Mouse (Mus musculus) spleen, adult 2 months (tissue): ENCODE measurements around the gene Reln. TPM values are rescaled to one million over a fixed set of nuclear protein-coding genes. Genes with fewer than 3 reads are reported as not detected.

Source experiments
- DNase-seq, 2 experiments: peaks; one replicate each; pipeline versions ENCODE4 v3.0.0 to v3.0.0-alpha.2; 2012 to 2021; ENCODE audit warnings: low spot score in 2 of 2, low read depth in 1 of 2
- H3K27ac ChIP-seq: fragments of 200-500 bp; 2 replicates; pipeline ENCODE4 v1.5.1; 2012; ENCODE audit warnings: low read length, inconsistent platforms; ENCODE audit not compliant: insufficient read depth
- H3K27me3 ChIP-seq: fragments of 200-500 bp; 2 replicates; pipeline ENCODE4 v1.6.1; 2012; ENCODE audit warnings: mild to moderate bottlenecking, moderate library complexity, low read length, inconsistent platforms; ENCODE audit not compliant: control insufficient read depth, insufficient read depth
- H3K36me3 ChIP-seq: fragments of 200-500 bp; 2 replicates; pipeline ENCODE4 v1.6.1; 2012; ENCODE audit warnings: mild to moderate bottlenecking, low read length, inconsistent platforms; ENCODE audit not compliant: control insufficient read depth, insufficient read depth
- H3K4me1 ChIP-seq: fragments of 200-500 bp; 2 replicates; pipeline ENCODE4 v1.6.1; 2011; ENCODE audit warnings: inconsistent platforms; ENCODE audit not compliant: control insufficient read depth, insufficient read depth, insufficient read length
- H3K4me3 ChIP-seq: fragments of 200-500 bp; 2 replicates; pipeline ENCODE4 v1.5.1; 2011; ENCODE audit warnings: mild to moderate bottlenecking, inconsistent platforms; ENCODE audit not compliant: insufficient read depth, insufficient read length; ENCODE audit errors: extremely low read depth
- CTCF ChIP-seq: fragments of 200-500 bp; IDR thresholded peaks from 2 replicates; pipeline ENCODE4 v1.5.1; 2011; ENCODE audit warnings: mild to moderate bottlenecking, inconsistent platforms; ENCODE audit not compliant: insufficient read depth, insufficient read length, insufficient replicate concordance; ENCODE audit errors: extremely low read depth
- POLR2A ChIP-seq: fragments of 200-500 bp; IDR thresholded peaks from 2 replicates; pipeline ENCODE4 v1.6.1; 2011; ENCODE audit warnings: low read depth, low read length, inconsistent platforms
- WGBS: fragments of 180-500 bp; shearing (Covaris S2); methylation state at CpG from one replicate; pipeline ENCODE4 v1.1.7; 2018; 5-methylcytosine and 5-hydroxymethylcytosine counted together
- polyA plus RNA-seq: library from polyadenylated mRNA; depleted of rRNA; stranded (reverse); fragments of >200 nt; gene quantifications from 2 replicates; pipeline ENCODE4 v1.2.3, GENCODE M21; 2012

Gene Reln
- polyA plus RNA-seq, 1 experiment: 3.8 TPM

DNA sequence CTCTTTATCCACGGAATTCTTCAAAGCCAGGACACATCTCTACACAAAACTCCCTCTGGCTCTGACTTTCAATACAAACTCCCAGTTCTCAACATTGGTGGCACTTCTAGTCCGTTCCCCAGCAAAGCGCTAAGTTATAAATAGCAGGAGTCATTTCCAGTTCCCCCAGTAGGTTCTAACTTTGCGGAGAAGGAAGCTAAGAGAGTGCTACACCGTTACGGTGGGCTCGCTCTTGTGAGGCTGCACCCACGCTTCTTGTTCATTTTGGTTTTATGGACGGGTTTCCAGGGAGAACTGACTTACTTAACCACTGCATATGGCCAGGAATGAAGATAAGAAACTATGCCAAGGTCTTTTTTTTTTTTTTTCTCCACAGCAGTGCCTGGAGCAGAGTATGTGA lies 405.1 kb downstream of the Reln start:
- no peak for DNase-seq
- TF ChIP-seq CTCF (no peak), POLR2A (no peak)
- no peaks in the 10 kb centered on the region for H3K4me1 ChIP-seq
- 57% methylated on average over 9 of the region's 9 CpGs for WGBS
- no peaks in the 10 kb centered on the region for H3K27me3 ChIP-seq
- H3K4me3 ChIP-seq: no peak overlapping the region
- H3K27ac ChIP-seq: no peak overlapping the region
- no peaks in the 10 kb centered on the region for H3K36me3 ChIP-seq

DNA sequence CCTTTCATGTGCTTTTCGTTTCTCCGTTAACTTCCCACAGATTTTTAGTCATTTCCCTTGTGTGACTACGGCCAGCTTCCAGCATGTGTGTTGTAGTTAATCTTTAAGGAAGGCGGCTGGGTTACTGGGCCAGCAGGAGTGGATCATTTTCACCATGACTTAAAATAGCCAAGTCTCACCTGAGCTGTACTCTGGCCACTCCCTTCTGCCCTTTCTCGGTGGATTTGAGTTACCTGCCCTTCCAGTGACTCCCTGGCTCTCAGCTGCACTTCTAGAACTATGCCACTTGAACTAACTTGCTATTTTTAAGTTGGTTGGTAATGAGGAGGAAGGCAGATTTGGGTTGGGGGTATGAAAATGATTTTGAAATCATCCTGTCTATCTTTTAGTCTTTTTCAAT lies 406.4 kb downstream of the Reln start:
- Histone ChIP-seq H3K36me3 (no peaks in the 10 kb centered on the region), H3K27me3 (no peaks in the 10 kb centered on the region), H3K27ac (no peak overlapping the region), H3K4me3 (no peak overlapping the region), H3K4me1 (no peaks in the 10 kb centered on the region)
- WGBS: 84% methylated on average over 5 of the region's 5 CpGs
- DNase-seq: no peak
- no peak for TF ChIP-seq POLR2A
- no peak for TF ChIP-seq CTCF

DNA sequence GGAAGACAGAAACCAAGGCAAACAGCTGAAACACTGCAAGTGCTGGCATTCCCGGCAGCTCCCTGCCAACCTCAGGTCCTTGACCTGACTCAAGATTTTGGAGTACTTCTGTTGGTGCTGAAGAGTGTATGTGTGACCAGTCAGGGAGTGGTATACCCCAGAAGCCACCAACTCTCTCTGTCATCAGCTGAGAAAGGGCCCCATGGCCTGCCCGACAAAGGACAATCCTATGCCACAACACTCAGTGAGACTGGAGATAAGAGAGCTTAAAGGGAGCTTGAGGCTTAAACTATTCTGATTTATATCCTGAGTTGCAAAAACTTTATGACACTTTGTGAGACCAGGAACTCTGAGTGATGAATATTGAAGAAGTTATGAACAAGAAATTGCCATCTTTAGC lies 407.9 kb downstream of the Reln start:
- Histone ChIP-seq H3K27ac (no peak overlapping the region), H3K36me3 (no peaks in the 10 kb centered on the region), H3K4me1 (no peaks in the 10 kb centered on the region), H3K27me3 (no peaks in the 10 kb centered on the region), H3K4me3 (no peak overlapping the region)
- WGBS: 92% methylated on average over 2 of the region's 2 CpGs
- no peak for DNase-seq
- TF ChIP-seq POLR2A (no peak), CTCF (no peak)

DNA sequence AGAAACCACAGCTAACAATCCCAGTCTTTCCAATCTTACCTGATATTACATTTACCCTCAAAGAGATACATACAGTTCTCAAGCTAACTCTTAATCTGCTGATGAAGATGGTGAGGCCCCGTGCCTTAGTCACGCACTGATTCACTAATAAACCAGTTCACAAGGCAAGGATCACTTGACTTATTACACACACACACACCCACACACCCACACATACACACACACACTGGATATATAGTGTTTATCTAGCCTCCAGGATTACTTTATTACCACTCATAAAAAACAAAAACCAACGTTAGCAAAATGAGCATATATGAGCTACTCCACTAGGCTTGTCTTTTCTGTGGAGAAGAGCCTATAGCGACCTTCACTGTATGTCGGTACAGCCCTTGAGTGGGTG lies 408.4 kb downstream of the Reln start:
- TF ChIP-seq CTCF: no peak
- TF ChIP-seq POLR2A: no peak
- 85% methylated on average over 5 of the region's 5 CpGs for whole genome bisulfite sequencing
- H3K4me3 ChIP-seq: no peak overlapping the region
- no peak overlapping the region for H3K27ac ChIP-seq
- no peaks in the 10 kb centered on the region for H3K36me3 ChIP-seq
- no peaks in the 10 kb centered on the region for H3K4me1 ChIP-seq
- DNase-seq: no peak
- H3K27me3 ChIP-seq: no peaks in the 10 kb centered on the region

DNA sequence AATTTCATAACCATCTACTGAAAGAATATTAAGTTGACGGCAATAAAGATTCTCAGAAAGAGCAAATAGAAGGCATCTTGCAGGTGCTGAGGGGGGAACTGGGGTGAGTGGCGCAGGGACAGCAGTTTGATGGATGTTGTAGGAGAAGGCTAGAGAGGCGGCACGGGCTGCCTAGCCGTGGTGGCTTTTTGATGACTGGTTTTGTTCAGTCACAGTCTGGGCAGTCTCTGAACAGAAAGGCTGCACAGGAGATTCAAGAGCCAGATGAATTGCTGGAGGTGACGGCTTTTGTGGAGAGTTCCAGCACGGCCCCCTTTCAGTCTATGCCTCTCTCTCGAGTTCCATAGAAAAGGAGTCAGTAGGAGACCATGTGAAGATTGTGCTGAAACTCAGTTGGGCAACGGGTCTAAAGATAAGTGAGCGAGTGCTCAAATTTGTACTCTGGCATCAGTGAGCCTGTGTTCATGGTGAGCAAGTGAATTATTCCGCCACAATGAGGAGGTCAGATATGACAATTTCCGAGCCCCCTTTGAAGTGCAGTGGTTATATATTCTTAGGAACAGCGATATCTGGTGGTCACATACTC lies 409.6 kb downstream of the Reln start:
- H3K27me3 ChIP-seq: no peaks in the 10 kb centered on the region
- no peak for DNase-seq
- no peaks in the 10 kb centered on the region for H3K36me3 ChIP-seq
- WGBS: 85% methylated on average over 13 of the region's 13 CpGs
- no peaks in the 10 kb centered on the region for H3K4me1 ChIP-seq
- H3K27ac ChIP-seq: no peak overlapping the region
- TF ChIP-seq POLR2A (no peak), CTCF (no peak)
- H3K4me3 ChIP-seq: no peak overlapping the region

DNA sequence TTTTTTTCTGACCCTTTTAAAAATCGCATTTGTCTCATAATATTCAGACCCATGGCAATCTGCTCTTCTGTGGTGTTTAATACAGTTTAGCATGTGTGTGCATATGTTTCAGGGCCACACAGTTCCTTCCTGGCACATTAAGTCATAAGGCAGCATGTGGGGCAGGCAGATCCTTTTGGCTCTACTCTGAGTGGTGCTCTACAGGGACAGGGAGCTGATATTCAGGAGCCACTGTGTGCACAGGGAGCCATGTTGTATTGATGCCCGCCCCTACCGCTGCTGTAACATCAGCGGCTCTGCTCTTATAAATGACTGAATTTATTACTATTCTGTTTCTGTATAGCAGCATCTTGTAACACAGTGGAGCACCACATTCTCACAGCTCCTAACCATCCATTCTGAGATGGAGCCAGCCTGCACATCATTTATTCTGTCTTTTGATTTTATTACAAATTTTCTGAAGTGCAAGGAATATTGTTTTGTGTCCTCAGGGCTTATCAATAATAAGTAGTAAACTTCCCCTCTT lies 410.3 kb downstream of the Reln start:
- no peak for DNase-seq
- Histone ChIP-seq H3K4me3 (no peak overlapping the region), H3K36me3 (no peaks in the 10 kb centered on the region), H3K27me3 (no peaks in the 10 kb centered on the region), H3K27ac (no peak overlapping the region), H3K4me1 (no peaks in the 10 kb centered on the region)
- no peak for TF ChIP-seq CTCF
- TF ChIP-seq POLR2A: no peak
- WGBS: 91% methylated on average over 4 of the region's 4 CpGs

DNA sequence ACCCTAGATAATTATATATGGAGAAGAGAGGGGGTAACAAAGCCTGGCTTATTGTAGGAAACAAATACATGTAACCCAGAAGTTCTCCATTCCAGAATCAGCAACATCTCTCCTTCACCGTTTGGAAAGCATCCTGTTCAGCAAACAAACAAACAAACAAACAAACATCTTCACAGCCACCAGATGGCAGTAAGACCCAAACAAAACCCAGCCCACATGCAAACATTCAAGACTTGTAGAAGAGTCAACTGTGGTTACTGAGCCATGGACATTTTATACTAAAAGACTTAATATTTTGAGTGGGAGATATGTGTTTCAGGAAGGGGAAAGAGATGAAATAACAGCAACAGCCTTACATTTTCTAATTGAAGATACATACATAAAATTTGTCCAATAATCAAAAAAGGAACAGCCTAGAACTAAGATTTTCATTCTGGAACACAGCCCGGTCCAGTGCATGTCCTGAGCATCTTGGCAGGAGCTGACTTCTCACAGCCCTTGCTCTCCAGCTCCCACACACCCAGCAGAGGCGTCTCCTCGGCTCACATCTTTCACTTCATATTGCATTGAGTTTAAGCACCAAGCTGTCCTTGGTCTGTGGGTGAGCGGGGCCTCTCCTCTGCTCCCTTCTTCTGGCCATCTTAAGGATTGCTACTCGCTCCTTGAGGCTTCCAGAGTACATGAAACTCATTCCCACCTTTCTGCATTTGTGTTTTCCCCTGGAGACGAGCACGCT lies 411.0 kb downstream of the Reln start:
- H3K4me3 ChIP-seq: no peak overlapping the region
- 75% methylated on average over 8 of the region's 8 CpGs for WGBS
- no peaks in the 10 kb centered on the region for H3K36me3 ChIP-seq
- DNase-seq: no peak
- no peak overlapping the region for H3K27ac ChIP-seq
- H3K27me3 ChIP-seq: no peaks in the 10 kb centered on the region
- no peaks in the 10 kb centered on the region for H3K4me1 ChIP-seq
- TF ChIP-seq CTCF (no peak), POLR2A (no peak)
